Mouse (Mus musculus): Measurements from ENCODE around the gene Sowahd. TPM values are rescaled to one million over a fixed set of nuclear protein-coding genes. Genes with fewer than 3 reads are reported as not detected.

Sowahd gene
- polyA plus RNA-seq (2017; shearing (Covaris generic)): not detected

GRCm38 (mm10) chrX:37048066-37048889, at the start of gene Sowahd:
Sowahd (plus strand) TSS chrX:37048845.

GRCm38 (mm10) chrX:37084927-37085660, 36.4 kb downstream of the Sowahd start, which contains the start of gene Rpl39:
Rpl39 (minus strand) TSS chrX:37085402.

Other genes starting within 250 kb of the Sowahd start
- gene Ube2a, start 174.9 kb upstream of the Sowahd start, polyA plus RNA-seq (2017; shearing (Covaris generic)): 108 TPM
- 26.2 TPM for gene C330007P06Rik, start 174.7 kb upstream of the Sowahd start, polyA plus RNA-seq (2017; shearing (Covaris generic))
- 2.1 TPM for gene Nkrf, start 145.9 kb upstream of the Sowahd start, polyA plus RNA-seq (2017; shearing (Covaris generic))
- 115 TPM for gene Sept6, start 57.1 kb upstream of the Sowahd start, polyA plus RNA-seq (2017; shearing (Covaris generic))
- gene Rpl39, start 36.6 kb downstream of the Sowahd start, polyA plus RNA-seq (2017; shearing (Covaris generic)): 449 TPM
- gene Upf3b, start 61.5 kb downstream of the Sowahd start, polyA plus RNA-seq (2017; shearing (Covaris generic)): 19.7 TPM
- gene Nkap, start 78.0 kb downstream of the Sowahd start, polyA plus RNA-seq (2017; shearing (Covaris generic)): 25.7 TPM
- gene Akap14, start 120.0 kb downstream of the Sowahd start, polyA plus RNA-seq (2017; shearing (Covaris generic)): not detected
- 234 TPM for gene Ndufa1, start 142.3 kb downstream of the Sowahd start, polyA plus RNA-seq (2017; shearing (Covaris generic))
- 13.2 TPM for gene Rnf113a1, start 142.4 kb downstream of the Sowahd start, polyA plus RNA-seq (2017; shearing (Covaris generic))
- gene Gm9, start 162.2 kb downstream of the Sowahd start, polyA plus RNA-seq (2017; shearing (Covaris generic)): not detected
- gene Rhox1, start 173.4 kb downstream of the Sowahd start, polyA plus RNA-seq (2017; shearing (Covaris generic)): not detected
- gene Rhox2a, start 196.1 kb downstream of the Sowahd start, polyA plus RNA-seq (2017; shearing (Covaris generic)): not detected
- gene Rhox3a, start 201.1 kb downstream of the Sowahd start, polyA plus RNA-seq (2017; shearing (Covaris generic)): not detected
- gene Rhox4a, start 216.5 kb downstream of the Sowahd start, polyA plus RNA-seq (2017; shearing (Covaris generic)): not detected

All from CD4-positive, CD25-positive, alpha-beta regulatory T cell (primary cell).